Mouse (Mus musculus): ENCODE data around the gene Cep170b.

GRCm38 (mm10) chr12:112717140-112717539 is 3.1 kb upstream of the Cep170b start:
- TF ChIP-seq CTCF (IDR thresholded peaks at IDR 0.05; ENCODE audit: control insufficient read depth, insufficient read depth, insufficient replicate concordance, low read depth, low read length) (peak; percentile 61; the same call in 1 of the 2 replicates), POLR2A (IDR thresholded peaks at IDR 0.05; ENCODE audit: control insufficient read depth, low read depth, low read length) (no peak)

All from testis, adult 2 months (tissue).